Mouse (Mus musculus) erythroid progenitor cell, adult 5-6 weeks (primary cell): ENCODE results near the gene Zfp280b. TPM values are rescaled to one million over a fixed set of nuclear protein-coding genes. Genes with fewer than 3 reads are reported as not detected.
"Not testable (repeated sequence)": the region's sequence is repeated elsewhere in the genome, so short reads cannot be mapped to it uniquely, and the experiment has no call there.

Experiments
- ATAC-seq: replicated peaks from 2 replicates; pipeline ENCODE4 v1.8.0; 2016; ENCODE audit warnings: moderate number of reproducible peaks, mild to moderate bottlenecking, moderate TSS enrichment, inconsistent platforms; ENCODE audit not compliant: poor library complexity, low FRiP score, severe bottlenecking
- total RNA-seq, 2 experiments: library from RNA; stranded (forward) in 1 of 2; stranded (reverse) in 1 of 2; fragments of 150-400 nt in 1 of 2; fragments of 186-747, 209-891 nt in 1 of 2; gene quantifications; 2 replicates each; pipeline versions ENCODE4 v1.2.3 to v1.2.4; 2015 to 2017; ENCODE audit warnings: low replicate concordance in 2 of 2

Gene Zfp280b
- total RNA-seq, 2 experiments from 2014 or later = 3.0 to 10.1 TPM

DNA sequence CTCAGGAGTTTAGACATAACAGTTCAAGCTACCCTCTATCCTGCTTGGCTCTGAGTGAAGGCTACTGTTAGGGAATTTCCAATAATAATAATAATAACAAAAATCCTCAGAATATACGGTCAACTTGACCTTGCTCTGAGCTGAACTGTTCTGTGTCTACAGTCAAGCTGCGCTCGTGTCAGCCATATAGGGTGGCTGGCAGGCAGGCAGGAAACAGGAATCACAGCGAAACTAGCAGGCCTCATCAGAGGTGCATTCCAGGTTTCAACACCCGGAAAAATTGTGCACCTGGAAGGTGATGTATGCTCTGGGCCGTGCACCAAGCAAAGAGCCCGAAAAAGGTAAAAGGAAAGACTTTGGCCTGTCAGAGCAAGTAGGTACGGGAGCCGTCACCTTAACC is 4.1 kb upstream of the Zfp280b start:
- no peak for ATAC-seq

DNA sequence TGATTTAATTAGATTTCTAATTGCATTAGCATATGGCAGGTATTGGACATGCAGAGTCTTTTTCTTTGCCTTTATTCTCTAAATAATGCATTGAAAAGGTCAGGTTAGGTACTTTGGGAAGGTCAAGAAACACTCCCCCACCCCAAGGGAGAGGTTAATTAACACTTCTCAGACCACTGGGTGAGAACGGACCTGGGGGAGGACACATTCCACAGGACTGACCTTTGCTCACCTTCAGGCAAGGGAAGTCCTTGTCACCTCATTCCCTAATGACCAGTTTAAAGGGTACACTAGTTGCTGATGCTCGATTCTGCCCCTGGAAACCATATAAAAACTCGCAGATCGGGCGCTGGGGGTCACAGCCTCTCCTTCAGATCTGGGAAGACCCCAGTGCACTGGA is 3.2 kb upstream of the Zfp280b start:
- no peak for ATAC-seq

DNA sequence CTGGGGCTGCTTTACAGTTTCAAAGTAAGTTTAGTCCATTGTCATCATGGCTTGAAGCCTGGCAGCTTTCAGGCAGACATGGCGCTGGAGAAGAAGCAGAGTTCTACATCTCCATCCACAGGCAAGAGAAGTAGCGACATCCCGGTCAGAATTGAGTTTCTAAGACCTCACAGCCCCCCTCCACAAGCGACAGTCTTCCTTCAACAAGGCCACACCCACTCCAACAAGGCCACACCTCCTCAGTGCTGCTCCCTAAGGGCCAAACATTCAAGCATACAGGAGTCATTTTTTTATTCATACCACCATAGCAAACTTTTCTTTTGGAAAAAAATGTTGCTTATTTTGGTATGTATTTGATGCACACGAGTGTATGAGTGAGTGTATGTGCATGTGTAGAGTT is 2.0 kb upstream of the Zfp280b start:
- ATAC-seq = no peak

- peak; percentile 23 for ATAC-seq
These were observed 694 bp upstream of the Zfp280b start for GRCm38 (mm10) chr10:76031511-76032401.

GRCm38 (mm10) chr10:76033119-76033455 is 637 bp downstream of the Zfp280b start:
- peak; percentile 8; the same call in 1 of the 2 replicates for ATAC-seq

DNA sequence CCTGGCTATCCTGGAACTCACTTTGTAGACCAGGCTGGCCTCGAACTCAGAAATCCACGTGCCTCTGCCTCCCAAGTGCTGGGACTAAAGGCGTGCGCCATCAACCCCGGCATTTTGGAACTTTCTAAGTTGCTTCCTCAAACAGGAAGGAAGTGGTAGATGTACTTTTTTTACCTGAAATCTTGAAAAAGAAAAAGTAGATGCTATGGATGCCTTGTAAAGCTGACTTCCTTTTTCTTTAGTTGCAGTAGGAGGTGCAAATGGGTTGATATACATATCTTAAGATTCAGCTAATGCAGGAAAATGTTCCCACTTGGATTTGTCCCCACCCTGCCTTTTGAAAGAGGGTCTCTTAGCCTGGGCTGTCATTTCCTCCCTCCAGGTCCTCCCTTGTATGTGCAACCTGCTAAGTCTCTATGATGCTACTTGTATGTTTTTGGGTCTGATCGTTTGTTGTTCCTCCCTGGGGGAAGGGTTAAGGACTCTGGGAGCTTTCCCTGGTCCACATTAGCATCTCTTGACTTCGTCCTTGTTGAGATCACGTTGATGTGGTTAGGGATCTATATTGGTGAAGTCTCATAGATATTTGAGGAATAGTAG is 1.7 kb downstream of the Zfp280b start:
- no peak for ATAC-seq

DNA sequence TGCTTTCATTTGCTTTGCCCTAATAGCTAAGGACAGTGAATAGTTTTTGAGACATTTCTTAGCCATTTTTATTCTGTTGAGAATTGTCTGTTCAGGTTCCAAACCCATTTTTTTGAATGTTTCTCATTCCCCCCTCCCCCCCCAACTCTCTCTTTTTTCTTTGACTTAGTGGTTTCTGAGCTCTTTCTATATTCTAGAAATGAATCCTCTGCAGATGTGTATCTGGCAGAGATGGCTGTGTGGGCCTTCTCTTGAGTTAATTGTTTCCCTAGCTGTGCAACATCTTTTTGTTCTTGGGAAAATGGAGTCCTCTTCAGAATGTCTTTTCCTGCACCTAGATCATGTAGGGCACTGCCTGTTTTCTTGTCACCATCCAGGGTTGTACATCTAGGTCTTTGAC is 2.8 kb downstream of the Zfp280b start:
- ATAC-seq = no peak

DNA sequence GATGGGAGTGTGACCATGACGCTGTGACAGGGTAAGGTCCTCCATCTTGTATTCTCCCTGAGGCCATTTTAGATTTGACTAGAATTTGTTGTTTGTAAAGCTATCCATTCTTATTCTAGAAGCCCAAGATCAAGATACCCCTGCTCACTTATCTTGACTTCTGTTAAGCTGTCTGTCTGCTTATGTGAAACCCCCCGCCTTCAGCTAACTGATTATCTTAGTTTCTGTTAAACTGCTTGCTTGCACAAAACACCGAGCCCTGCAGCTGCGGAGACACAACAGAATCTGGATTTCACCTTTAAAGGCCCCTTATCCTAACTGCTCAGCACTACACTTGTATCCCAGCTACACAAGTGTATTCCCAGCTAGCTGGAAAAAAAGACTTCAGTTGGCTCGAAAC is 4.5 kb downstream of the Zfp280b start:
- ATAC-seq = no peak

DNA sequence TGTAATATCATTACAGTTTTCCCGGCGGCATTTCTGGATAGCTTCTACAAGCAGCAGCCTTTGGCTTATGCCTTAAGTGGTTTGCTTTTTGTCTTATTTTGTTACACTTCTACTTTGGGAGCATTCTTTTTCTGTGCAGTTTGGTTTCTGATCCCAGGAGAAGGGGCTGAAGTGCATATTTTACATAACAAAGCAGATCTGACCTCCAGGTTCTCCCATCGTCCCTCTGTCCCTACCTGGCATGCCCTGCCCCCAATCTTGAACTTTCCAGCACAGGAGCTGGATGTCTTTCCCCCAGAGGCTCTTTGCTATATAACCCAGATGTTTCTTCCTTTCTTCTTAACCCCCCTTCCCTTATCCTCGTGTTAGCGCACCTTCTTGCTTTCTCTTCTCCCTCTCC is 12.9 kb downstream of the Zfp280b start:
- no peak for ATAC-seq

DNA sequence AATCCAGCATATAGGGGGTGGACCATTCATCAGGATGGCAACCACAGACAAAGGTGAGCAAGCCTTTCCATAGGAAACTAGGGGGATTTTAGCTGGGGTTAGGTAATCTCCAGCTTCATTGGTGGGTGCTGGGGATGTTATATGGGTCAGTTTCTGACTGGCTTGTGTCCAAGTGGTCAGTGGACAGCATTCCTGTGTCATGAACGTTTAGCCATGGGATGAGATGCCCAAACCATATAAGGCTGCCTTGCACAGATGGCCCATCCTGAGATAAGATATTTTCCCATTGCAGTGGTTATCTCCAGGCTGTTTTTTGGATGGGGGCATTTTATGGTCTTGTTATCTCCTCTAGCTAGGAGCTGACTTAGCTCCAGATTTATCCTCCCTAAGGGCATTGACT is 14.3 kb downstream of the Zfp280b start:
- no peak for ATAC-seq

GRCm38 (mm10) chr10:76047182-76047869 is 14.9 kb downstream of the Zfp280b start:
- ATAC-seq = no peak

GRCm38 (mm10) chr10:76048967-76049366 is 16.5 kb downstream of the Zfp280b start:
- ATAC-seq = no peak

GRCm38 (mm10) chr10:76051860-76052259 is 19.4 kb downstream of the Zfp280b start:
- ATAC-seq = no peak

- ATAC-seq = no peak
These were observed 30.0 kb downstream of the Zfp280b start for GRCm38 (mm10) chr10:76062439-76062838.

GRCm38 (mm10) chr10:76067674-76068613 is 35.5 kb downstream of the Zfp280b start:
- ATAC-seq = no peak

GRCm38 (mm10) chr10:76072080-76072479 is 39.6 kb downstream of the Zfp280b start:
- ATAC-seq = not testable (repeated sequence)

- not testable (repeated sequence) for ATAC-seq
These were observed 44.6 kb downstream of the Zfp280b start for GRCm38 (mm10) chr10:76077008-76077407.
